Mouse (Mus musculus) embryonic facial prominence, embryonic 10.5 days (tissue): ENCODE data around the gene Chpt1. TPM values are rescaled to one million over a fixed set of nuclear protein-coding genes. Genes with fewer than 3 reads are reported as not detected.

Experiments used
- DNase-seq: peaks from one replicate; pipeline ENCODE4 v3.0.0-alpha.2; 2017; ENCODE audit warnings: low spot score
- H3K27ac ChIP-seq: fragments of 300-500 bp; sonication (generic); replicated peaks from 2 replicates; pipeline ENCODE4 v1.5.1; 2016; ENCODE audit warnings: mild to moderate bottlenecking
- H3K27me3 ChIP-seq: fragments of 300-500 bp; sonication (generic); replicated peaks from 2 replicates; pipeline ENCODE4 v1.6.1; 2016; ENCODE audit warnings: low read depth, mild to moderate bottlenecking; ENCODE audit not compliant: poor library complexity, severe bottlenecking
- H3K36me3 ChIP-seq: fragments of 300-500 bp; sonication (generic); replicated peaks from 2 replicates; pipeline ENCODE4 v1.6.1; 2016; ENCODE audit warnings: mild to moderate bottlenecking, moderate library complexity
- H3K4me1 ChIP-seq: fragments of 300-500 bp; sonication (generic); 2 replicates; pipeline ENCODE4 v1.6.1; 2016
- H3K4me3 ChIP-seq: fragments of 300-500 bp; sonication (generic); 2 replicates; pipeline ENCODE4 v1.5.1; 2016; ENCODE audit warnings: mild to moderate bottlenecking, moderate library complexity
- H3K9me3 ChIP-seq: fragments of 300-500 bp; sonication (generic); 2 replicates; pipeline ENCODE4 v1.6.1; 2016; ENCODE audit warnings: mild to moderate bottlenecking
- WGBS: fragments of 180-500 bp; shearing (Covaris S2); methylation state at CpG from one replicate; pipeline ENCODE4 v1.1.7; 2016; 5-methylcytosine and 5-hydroxymethylcytosine counted together
- polyA plus RNA-seq: library from polyadenylated mRNA; unstranded; fragments of >200 nt; fragmentation: Nextera tagmentation; extraction: Ambion mirVana; gene quantifications from 2 replicates; pipeline ENCODE4 v1.2.1, GENCODE M21; 2016

Chpt1 gene
- polyA plus RNA-seq, 1 experiment from 2014 or later, result 16.2 TPM

DNA sequence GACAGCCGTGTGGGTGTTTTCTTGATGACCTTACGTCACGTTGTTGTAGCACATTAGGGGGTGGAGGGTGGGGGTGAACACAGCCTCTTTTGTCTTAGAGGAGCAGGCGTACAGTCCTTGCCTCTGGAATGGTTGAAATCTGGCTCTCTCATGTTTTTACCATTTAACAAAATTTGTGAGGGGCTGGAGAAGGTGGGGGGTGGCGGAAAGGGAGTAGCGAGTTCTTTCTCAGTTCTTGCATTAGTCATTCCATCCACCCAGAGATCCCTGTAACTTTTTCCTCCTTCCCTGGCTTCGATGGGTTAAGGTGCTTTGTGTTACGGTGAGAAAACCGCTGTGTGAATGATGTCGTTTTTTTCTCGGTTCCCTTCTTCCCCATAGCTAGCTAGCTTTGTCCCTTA lies 83.7 kb downstream of the Chpt1 start:
- Histone ChIP-seq H3K4me3 (no peak overlapping the region), H3K36me3 (peaks cover 30% of the 10 kb centered on the region), H3K4me1 (no peaks in the 10 kb centered on the region), H3K27me3 (no peaks in the 10 kb centered on the region), H3K27ac (no peak overlapping the region), H3K9me3 (no peaks in the 10 kb centered on the region)
- no peak for DNase-seq
- 73% methylated on average over 11 of the region's 11 CpGs for WGBS

DNA sequence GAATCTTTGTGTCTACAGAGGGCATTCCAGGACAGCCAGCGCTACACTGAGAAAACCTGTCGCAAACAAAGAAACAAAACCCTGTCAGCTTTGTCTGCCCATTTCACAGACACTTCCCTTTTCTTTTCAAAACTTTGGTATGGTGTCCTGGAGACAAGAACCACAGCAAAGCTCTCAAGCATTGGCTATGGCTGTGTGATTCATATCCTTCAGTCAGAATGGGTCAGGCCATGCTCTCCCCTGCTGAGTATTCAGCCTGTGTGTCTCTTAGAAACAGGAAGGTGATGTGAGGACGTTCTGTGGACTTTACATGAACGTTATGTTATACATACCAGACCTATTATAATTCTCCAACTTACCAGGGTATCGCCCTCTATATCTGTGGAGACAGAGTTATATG lies 86.2 kb downstream of the Chpt1 start:
- Histone ChIP-seq H3K27ac (no peak overlapping the region), H3K27me3 (no peaks in the 10 kb centered on the region), H3K9me3 (no peaks in the 10 kb centered on the region), H3K36me3 (peaks cover 24% of the 10 kb centered on the region), H3K4me1 (no peaks in the 10 kb centered on the region), H3K4me3 (no peak overlapping the region)
- 92% methylated on average over 5 of the region's 5 CpGs for WGBS
- DNase-seq, result no peak

DNA sequence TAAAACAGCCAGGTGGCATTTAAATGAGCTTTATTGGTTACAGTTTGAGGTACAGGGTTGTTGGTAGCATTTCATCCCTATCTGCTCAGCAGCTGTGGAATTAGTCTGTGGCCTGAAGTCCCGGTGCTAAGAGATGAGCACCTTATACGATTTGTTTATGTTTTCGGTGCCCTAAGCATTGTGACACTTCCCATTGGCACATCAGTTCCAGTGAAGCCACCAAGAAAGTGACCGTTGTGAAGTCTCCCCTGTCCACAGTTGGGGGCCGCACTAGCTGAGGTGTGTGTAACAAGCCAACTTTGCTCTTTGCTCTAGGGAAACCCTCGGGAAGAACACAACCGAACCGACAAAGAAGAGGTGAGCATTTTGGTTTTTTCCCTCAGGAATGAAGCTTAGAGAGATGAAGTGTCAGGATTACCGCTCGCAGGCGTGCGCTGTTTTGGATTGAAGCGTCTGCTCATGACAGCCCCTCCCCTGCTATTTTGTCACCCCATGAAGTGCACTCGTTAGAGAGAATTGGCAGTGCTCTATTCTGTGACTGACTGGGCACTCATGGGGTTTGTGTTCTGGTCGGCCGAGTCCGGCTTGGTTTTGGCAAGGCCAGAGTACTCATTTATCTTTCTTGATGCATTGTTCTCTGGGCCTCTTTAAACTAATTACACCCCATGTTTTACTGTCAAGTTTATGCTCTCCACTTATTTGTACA lies 91.4 kb downstream of the Chpt1 start:
- H3K36me3 ChIP-seq, result peaks cover 12% of the 10 kb centered on the region
- H3K4me3 ChIP-seq, result no peak overlapping the region
- no peak for DNase-seq
- no peak overlapping the region for H3K27ac ChIP-seq
- no peaks in the 10 kb centered on the region for H3K4me1 ChIP-seq
- no peaks in the 10 kb centered on the region for H3K9me3 ChIP-seq
- H3K27me3 ChIP-seq, result no peaks in the 10 kb centered on the region
- WGBS, result 81% methylated on average over 17 of the region's 17 CpGs

DNA sequence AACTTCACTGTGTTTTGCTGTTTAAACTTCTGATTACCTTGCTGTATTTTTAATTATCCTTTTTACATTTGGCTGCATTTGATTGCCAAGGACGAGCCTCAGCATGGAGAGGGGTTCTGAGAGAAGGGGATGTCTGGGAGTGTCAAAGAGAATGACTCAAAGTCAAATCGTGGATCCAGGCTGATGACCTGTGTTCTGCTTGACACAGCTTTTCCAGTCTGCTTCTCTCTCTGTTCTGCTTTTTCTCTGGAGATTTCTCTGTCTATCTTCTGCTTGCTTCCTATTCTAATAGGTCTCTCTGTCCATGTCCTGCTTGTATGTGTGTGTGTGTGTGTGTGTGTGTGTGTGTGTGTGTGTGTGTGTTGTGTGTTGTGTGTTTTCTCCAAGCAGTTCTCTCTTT lies 94.1 kb downstream of the Chpt1 start:
- 62% methylated on average over 2 of the region's 2 CpGs for WGBS
- H3K9me3 ChIP-seq, result no peaks in the 10 kb centered on the region
- no peaks in the 10 kb centered on the region for H3K4me1 ChIP-seq
- H3K36me3 ChIP-seq, result no peaks in the 10 kb centered on the region
- no peak for DNase-seq
- H3K27me3 ChIP-seq, result no peaks in the 10 kb centered on the region
- H3K27ac ChIP-seq, result no peak overlapping the region
- no peak overlapping the region for H3K4me3 ChIP-seq

DNA sequence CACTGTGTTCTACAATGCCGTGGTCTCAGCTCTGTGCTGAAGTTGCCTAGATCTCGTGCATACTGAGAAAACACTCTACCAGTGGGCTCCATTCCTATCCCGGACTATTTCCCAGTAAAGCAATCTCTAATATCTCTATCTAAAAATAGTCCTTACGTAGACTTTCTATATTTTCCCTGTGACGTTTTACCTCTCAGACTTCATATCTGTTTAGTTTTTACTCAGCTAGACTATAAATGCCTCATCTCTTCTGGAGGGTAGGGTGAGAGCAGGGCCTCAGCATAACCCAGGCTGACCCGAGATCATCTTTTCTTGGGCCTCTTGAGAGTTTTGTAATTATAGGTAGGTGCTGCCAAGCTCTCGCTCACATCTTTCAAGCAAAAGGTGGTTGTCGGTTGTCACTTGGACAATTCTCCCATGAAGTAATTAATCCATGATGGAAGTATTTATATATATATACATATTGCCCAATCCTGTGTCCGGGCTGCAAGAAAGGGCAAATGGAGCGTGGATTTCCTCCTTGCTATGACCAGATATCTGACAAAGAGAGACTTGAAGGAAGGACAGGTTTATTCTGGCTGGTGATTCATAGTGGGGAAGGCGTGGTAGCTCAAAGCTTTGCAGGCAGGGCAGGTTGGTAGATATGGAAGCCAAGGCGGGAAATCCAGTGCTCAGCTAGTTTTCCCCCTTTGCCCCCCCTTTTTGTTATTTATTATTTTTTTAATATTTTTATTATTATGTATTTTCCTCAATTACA lies 95.8 kb downstream of the Chpt1 start:
- WGBS, result 94% methylated on average over 12 of the region's 12 CpGs
- Histone ChIP-seq H3K27me3 (no peaks in the 10 kb centered on the region), H3K27ac (no peak overlapping the region), H3K4me3 (no peak overlapping the region), H3K36me3 (no peaks in the 10 kb centered on the region), H3K4me1 (no peaks in the 10 kb centered on the region), H3K9me3 (no peaks in the 10 kb centered on the region)
- DNase-seq, result no peak

DNA sequence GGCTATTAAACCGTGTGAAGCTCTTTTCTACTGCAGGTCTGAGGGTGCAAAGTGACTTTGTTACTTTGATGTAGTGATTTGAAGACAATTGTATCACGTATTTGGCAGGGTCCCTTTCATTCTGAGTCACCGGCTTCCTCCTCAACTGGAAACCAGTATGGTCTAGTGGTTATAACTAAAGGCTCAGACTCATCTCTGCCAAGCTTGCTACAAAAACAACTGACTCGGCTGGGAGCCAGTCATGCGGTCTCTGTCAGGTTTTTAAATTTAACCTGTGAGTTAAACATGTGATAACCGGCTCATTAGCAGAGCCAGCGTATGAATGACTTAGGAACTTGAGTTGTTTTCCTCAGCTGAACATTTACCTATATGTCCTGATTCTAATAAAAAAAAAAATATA lies 98.1 kb downstream of the Chpt1 start:
- DNase-seq, result no peak
- no peaks in the 10 kb centered on the region for H3K27me3 ChIP-seq
- 90% methylated on average over 7 of the region's 7 CpGs for WGBS
- H3K36me3 ChIP-seq, result peaks cover 7% of the 10 kb centered on the region
- H3K27ac ChIP-seq, result no peak overlapping the region
- no peak overlapping the region for H3K4me3 ChIP-seq
- H3K9me3 ChIP-seq, result no peaks in the 10 kb centered on the region
- H3K4me1 ChIP-seq, result no peaks in the 10 kb centered on the region

DNA sequence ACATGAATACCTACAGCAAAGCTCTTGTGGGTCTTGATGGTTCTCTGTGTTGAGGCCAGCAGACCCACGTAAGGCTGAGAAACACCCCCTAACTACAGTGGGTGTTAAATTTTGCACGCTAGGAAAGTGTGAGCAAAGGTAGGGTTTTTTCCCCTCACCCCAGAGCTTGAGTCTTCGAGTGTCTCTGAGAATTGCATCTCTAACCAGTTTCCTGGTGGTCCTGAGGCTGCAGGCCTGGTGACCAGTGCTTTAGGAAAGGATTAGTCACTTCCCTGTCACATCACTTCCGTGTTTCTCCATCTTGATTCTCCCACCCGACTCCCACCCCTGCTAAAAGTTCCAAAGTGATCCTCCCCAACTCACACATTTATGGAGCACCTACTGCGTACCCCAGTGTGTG lies 99.7 kb downstream of the Chpt1 start:
- DNase-seq, result no peak
- WGBS, result 88% methylated on average over 6 of the region's 6 CpGs
- Histone ChIP-seq H3K4me3 (no peak overlapping the region), H3K27ac (no peak overlapping the region), H3K36me3 (peaks cover 7% of the 10 kb centered on the region), H3K9me3 (no peaks in the 10 kb centered on the region), H3K4me1 (no peaks in the 10 kb centered on the region), H3K27me3 (no peaks in the 10 kb centered on the region)

DNA sequence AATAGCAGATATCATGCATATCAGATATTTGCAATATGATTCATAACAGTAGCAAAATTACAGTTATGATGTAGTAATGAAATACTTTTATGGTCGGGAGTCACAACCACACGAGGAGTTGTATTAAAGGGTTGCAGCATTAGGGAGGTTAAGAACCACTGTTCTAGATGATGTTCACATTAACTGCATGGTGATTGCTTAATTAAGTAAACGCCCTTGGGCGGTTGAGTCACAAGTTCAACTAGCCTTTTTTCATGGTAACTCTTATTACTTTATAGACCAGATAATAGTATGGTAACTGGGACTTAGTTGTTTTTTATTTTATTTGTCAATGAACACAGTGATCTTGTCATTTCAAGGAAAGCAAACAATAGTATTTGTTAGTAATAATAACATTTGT lies 100.9 kb downstream of the Chpt1 start:
- Histone ChIP-seq H3K27ac (no peak overlapping the region), H3K27me3 (no peaks in the 10 kb centered on the region), H3K9me3 (no peaks in the 10 kb centered on the region), H3K4me1 (no peaks in the 10 kb centered on the region), H3K4me3 (no peak overlapping the region), H3K36me3 (peaks cover 7% of the 10 kb centered on the region)
- 95% methylated on average over 4 of the region's 4 CpGs for WGBS
- no peak for DNase-seq

Other genes starting within 250 kb of the Chpt1 start
- 0.29 and 0.39 TPM in 2 replicates for gene Dram1, start 125.0 kb downstream of the Chpt1 start, polyA plus RNA-seq
- gene Gnptab, start 124.9 kb downstream of the Chpt1 start, polyA plus RNA-seq, result 8.4 and 9.0 TPM in 2 replicates
- 0.26 TPM in 1 of 2 replicates, not detected in the other for gene Sycp3, start 44.5 kb downstream of the Chpt1 start, polyA plus RNA-seq
- 1.2 and 2.1 TPM in 2 replicates for gene Mybpc1, start 101.1 kb upstream of the Chpt1 start, polyA plus RNA-seq
- gene Spic, start 180.9 kb upstream of the Chpt1 start, polyA plus RNA-seq, result not detected in 2 replicates
- 152 and 156 TPM in 2 replicates for gene Arl1, start 226.8 kb upstream of the Chpt1 start, polyA plus RNA-seq